Mouse (Mus musculus) olfactory bulb, adult 2 months (tissue): ENCODE results near the gene Ccnjl.

Experiments used
- CTCF ChIP-seq: fragments of 200-500 bp; IDR thresholded peaks from 2 replicates; pipeline ENCODE4 v1.5.1; 2012; ENCODE audit warnings: low read depth, mild to moderate bottlenecking, low read length, moderate library complexity; ENCODE audit not compliant: insufficient read depth
- POLR2A ChIP-seq: fragments of 200-500 bp; IDR thresholded peaks from 2 replicates; pipeline ENCODE4 v1.6.1; 2012; ENCODE audit warnings: mild to moderate bottlenecking, low read depth, low read length, moderate library complexity; ENCODE audit not compliant: insufficient read depth

DNA sequence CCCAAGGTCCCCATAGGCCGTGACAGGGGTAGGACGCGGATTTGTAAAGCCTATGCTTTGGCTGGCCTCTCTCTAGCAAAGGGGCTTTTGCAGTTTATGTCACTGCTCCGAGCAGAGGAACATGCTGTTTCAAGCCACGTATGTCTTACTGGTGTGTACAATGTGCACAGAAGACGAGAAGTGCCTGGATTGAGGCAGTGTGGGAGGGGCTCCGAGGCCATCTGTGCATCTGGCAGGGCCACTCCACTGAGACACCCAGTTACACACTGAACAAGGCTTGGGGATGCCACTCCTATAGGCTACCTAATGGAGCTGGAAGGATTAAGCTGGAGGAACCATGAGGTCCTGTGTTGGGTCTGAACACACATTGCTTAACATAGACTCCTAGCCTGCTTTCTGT lies 89.8 kb downstream of the Ccnjl start:
- no peak for TF ChIP-seq CTCF
- TF ChIP-seq POLR2A: no peak
